Mouse (Mus musculus): ENCODE results near the gene Ddx42. TPM values are rescaled to one million over a fixed set of nuclear protein-coding genes. Genes with fewer than 3 reads are reported as not detected.

Gene Ddx42
- 111 and 117 TPM in 2 replicates for polyA plus RNA-seq (2016; fragmentation: Nextera tagmentation; extraction: Ambion mirVana)

DNA sequence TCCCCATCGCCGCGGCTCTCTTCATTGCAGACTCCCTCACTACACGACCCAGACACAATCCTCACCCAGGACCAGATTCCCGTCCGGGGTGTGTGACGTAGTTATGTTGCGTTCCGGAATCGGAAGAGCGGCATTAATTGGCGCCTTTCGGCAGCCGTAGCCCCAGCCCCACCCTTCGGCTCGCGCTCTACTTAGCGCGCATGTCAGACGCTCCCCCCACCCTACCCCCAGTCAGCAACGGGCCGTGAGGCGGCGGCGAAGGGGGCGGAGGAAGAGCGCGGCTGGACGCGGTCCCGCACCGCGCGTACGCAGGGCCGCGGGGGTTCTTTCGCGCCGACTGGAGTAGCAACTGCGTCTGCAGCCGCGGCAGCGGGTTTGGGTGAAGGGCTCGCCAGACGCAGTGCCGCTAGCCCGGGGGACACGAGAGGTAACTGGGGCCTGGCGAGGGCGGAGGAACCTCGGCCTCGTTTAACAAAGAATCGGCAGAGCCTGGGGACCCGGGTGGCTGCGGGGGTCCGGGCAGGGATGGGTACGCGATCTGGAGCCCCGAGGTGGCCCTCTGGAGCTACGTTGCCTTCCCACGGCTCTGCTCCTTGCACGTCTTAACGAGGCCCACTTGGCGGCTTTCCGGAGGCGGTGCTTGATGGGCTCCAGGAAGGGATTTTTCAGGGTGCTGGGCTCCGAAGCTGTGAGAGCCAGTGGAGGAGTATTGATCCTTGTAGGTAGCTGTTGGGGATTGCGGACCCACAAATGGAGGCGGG, at the start of gene Ddx42:
Gene Ddx42, plus strand, starts transcription at position 197 of the 761 bp plus-strand sequence.
- Histone ChIP-seq H3K36me3 (peaks cover 15% of the 10 kb centered on the region), H3K4me1 (peaks cover 33% of the 10 kb centered on the region), H3K27ac (peak within 1 kb of the TSS; percentile 95), H3K4me2 (replicated peaks) (peak within 1 kb of the TSS; percentile 57), H3K9me3 (replicated peaks) (no peaks in the 10 kb centered on the region), H3K9ac (peak within 1 kb of the TSS; percentile 87), H3K27me3 (no peaks in the 10 kb centered on the region), H3K4me3 (peak within 1 kb of the TSS; percentile 93)
- ATAC-seq (ENCODE audit: low FRiP score) = peak; percentile 95
- WGBS = under 1% methylated on average over 70 of the region's 70 CpGs

DNA sequence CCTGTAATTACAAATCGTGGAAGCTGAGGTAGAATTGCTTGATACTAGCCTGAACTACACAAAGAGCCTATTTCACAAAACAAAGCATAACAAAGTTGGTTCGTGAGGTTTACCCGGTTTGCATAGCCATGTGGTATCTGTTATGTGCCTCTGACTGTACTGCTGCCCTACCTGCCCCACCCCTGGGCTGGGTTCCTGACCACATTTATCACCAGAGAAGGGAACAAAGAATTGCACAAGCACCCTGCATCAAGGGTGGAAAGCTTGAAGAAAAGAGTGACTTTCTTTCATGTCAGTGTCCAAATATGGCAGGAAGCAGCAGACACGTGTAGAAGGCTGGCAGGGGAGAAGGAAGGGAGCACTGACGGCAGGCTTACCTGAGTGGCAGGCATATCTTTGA, 49.3 kb upstream of the Ddx42 start:
- Histone ChIP-seq H3K4me2 (replicated peaks) (no peak overlapping the region), H3K9me3 (replicated peaks) (no peaks in the 10 kb centered on the region), H3K4me3 (no peak overlapping the region), H3K27me3 (no peaks in the 10 kb centered on the region), H3K9ac (no peak overlapping the region), H3K36me3 (peaks cover 68% of the 10 kb centered on the region), H3K4me1 (no peaks in the 10 kb centered on the region), H3K27ac (no peak overlapping the region)
- 84% methylated on average over 5 of the region's 5 CpGs for WGBS
- no peak for ATAC-seq (ENCODE audit: low FRiP score)

DNA sequence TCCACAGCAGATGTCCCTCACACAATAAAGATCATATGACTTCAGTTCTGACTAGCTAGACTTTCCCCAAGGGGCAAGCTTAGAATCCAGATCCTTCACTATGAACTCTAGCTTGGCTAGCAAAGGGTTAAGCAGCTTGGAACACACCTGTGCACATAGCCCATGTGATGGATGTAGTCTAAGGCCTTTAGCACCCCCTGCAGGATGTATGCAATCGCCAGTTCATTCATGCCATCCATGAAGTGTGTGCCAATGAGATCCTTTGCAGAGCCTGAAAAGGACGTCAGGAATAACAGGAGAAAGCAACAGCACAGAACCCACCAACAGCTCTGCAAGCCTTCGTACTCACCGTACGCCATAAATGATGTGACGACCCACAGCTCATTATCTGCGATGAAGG, 45.9 kb upstream of the Ddx42 start:
- 84% methylated on average over 7 of the region's 7 CpGs for WGBS
- ATAC-seq (ENCODE audit: low FRiP score) = no peak
- Histone ChIP-seq H3K9ac (no peak overlapping the region), H3K36me3 (peaks cover 49% of the 10 kb centered on the region), H3K4me3 (no peak overlapping the region), H3K4me2 (replicated peaks) (no peak overlapping the region), H3K27me3 (no peaks in the 10 kb centered on the region), H3K27ac (no peak overlapping the region), H3K9me3 (replicated peaks) (no peaks in the 10 kb centered on the region), H3K4me1 (no peaks in the 10 kb centered on the region)

DNA sequence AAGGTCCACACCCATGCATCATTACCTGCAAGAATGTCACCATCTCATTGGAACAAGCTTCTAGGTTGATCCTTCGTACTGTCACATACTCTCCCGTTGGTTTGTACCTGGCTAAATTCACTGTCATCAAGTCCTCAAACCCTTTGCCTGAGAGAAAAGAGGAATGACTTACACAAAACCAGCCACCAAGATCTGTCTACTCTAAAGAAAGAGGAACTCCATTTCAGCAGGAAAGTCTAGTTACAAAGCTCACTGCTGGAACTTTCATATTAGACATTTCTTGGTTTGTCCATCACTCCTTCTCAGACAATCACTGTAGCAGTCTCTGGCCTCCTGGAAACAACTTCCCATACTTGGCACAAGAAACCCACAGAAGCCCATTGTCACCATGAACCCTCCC, 43.5 kb upstream of the Ddx42 start:
- no peak for ATAC-seq (ENCODE audit: low FRiP score)
- no peaks in the 10 kb centered on the region for H3K9me3 ChIP-seq (replicated peaks)
- no peak overlapping the region for H3K4me3 ChIP-seq
- WGBS = 95% methylated on average over 2 of the region's 2 CpGs
- H3K27ac ChIP-seq = no peak overlapping the region
- H3K36me3 ChIP-seq = peaks cover 29% of the 10 kb centered on the region
- no peak overlapping the region for H3K4me2 ChIP-seq (replicated peaks)
- H3K27me3 ChIP-seq = no peaks in the 10 kb centered on the region
- H3K9ac ChIP-seq = no peak overlapping the region
- H3K4me1 ChIP-seq = no peaks in the 10 kb centered on the region

DNA sequence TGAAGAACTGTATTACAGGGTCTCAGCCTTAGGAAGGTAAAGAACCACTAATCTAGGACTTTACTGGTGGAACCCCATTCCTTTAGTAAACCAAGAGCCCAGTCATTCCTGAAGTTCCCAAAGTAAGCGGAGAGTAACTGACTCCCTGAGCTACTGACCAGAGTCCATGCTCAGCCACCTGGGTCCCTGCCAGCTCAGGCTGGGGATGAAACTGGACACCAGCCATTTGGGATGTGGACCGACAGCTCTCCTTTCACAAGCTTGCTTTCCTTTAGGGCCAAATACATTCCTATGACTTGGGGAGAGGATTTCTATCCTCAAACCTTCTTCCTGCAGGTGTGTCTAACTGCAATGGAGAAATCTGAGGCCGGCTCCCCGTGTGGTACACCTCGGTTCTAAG, 42.4 kb upstream of the Ddx42 start:
- H3K4me3 ChIP-seq = no peak overlapping the region
- WGBS = 81% methylated on average over 5 of the region's 5 CpGs
- no peaks in the 10 kb centered on the region for H3K9me3 ChIP-seq (replicated peaks)
- ATAC-seq (ENCODE audit: low FRiP score) = no peak
- no peak overlapping the region for H3K9ac ChIP-seq
- no peaks in the 10 kb centered on the region for H3K27me3 ChIP-seq
- peaks cover 22% of the 10 kb centered on the region for H3K36me3 ChIP-seq
- no peak overlapping the region for H3K4me2 ChIP-seq (replicated peaks)
- no peak overlapping the region for H3K27ac ChIP-seq
- no peaks in the 10 kb centered on the region for H3K4me1 ChIP-seq

DNA sequence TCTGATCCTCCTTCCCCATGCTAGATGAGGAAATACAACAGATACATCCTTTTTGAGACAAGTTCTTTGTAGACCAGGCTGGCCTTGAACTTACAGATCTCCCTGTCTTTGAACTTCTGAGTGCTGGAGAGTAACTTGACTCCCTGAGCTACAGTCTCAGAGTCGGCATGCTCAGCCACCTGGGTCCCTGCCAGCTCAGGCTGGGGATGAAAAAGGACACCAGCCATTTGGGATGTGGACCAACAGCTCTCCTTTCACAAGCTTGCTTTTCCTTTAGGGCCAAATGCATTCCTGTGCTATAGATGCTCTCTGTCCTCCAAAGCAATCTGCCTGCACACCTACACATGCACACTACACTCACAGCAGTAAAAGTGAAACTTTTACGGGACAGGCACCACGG, 41.6 kb upstream of the Ddx42 start:
- no peak overlapping the region for H3K4me3 ChIP-seq
- no peak overlapping the region for H3K4me2 ChIP-seq (replicated peaks)
- ATAC-seq (ENCODE audit: low FRiP score) = no peak
- H3K36me3 ChIP-seq = peaks cover 18% of the 10 kb centered on the region; the same call in 1 of the 2 replicates
- no peak overlapping the region for H3K27ac ChIP-seq
- H3K9ac ChIP-seq = no peak overlapping the region
- 83% methylated on average over 3 of the region's 3 CpGs for WGBS
- H3K9me3 ChIP-seq (replicated peaks) = no peaks in the 10 kb centered on the region
- H3K27me3 ChIP-seq = no peaks in the 10 kb centered on the region
- H3K4me1 ChIP-seq = no peaks in the 10 kb centered on the region

DNA sequence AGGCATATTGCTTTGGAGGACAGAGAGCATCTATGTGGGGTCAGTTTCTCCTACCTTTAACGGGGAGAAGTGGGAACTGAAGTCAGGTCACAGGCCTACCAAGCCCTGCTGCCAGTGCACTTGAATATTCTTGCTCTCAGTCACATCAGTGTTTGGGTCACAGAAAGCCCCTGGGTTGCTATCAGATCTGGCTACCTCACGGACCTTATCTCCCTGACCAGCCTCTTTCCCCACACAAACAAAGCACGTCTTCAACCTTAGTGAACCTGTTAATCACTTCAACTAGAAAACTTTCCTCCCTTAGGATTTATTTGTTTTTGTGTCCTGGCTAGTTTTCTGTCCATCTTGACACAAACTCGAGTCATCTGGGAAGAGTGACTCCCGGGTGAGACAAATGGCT, 40.4 kb upstream of the Ddx42 start:
- H3K4me1 ChIP-seq = no peaks in the 10 kb centered on the region
- no peaks in the 10 kb centered on the region for H3K27me3 ChIP-seq
- H3K9ac ChIP-seq = no peak overlapping the region
- peaks cover 12% of the 10 kb centered on the region; the same call in 1 of the 2 replicates for H3K36me3 ChIP-seq
- no peaks in the 10 kb centered on the region for H3K9me3 ChIP-seq (replicated peaks)
- ATAC-seq (ENCODE audit: low FRiP score) = no peak
- no peak overlapping the region for H3K4me3 ChIP-seq
- H3K27ac ChIP-seq = no peak overlapping the region
- WGBS = 88% methylated on average over 5 of the region's 5 CpGs
- no peak overlapping the region for H3K4me2 ChIP-seq (replicated peaks)

DNA sequence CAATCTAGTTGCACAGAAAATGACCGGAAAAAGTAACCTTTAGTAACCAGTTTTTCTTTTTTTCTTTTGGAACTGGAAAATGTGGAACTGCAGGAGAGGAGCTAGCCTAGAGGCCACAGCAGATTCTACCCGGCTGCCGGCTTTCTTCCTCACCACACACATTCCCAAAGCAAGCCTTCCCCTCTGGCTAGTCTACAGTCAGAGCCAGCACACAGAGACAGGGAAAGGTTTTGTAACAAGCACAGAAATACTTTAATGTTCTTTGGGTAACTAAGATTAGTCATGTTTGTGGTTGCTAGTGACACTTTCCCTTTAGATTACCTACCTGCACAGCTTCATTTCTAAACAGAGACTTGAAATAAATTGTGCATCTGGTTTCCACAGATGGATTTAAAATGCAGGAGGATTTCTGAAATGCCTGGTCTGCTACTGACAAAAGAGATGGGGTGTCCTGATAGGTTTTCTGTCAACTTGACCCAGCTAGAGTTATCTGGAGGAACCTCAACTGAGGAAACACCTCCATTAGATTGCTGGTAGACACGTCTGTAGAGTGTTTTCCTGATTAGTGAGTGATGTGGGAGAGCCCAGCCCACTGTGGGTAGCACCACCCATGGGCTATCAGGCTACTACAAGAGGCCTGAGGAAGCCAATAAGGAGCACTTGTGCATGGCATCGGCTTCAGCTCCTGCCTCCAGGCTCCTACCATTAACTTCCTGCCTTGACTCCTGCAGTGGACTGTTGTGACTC, 38.5 kb upstream of the Ddx42 start:
- no peaks in the 10 kb centered on the region for H3K9me3 ChIP-seq (replicated peaks)
- H3K9ac ChIP-seq = no peak overlapping the region
- WGBS = 85% methylated on average over 5 of the region's 5 CpGs
- no peaks in the 10 kb centered on the region for H3K4me1 ChIP-seq
- H3K36me3 ChIP-seq = peaks cover 12% of the 10 kb centered on the region; the same call in 1 of the 2 replicates
- H3K27me3 ChIP-seq = no peaks in the 10 kb centered on the region
- H3K4me2 ChIP-seq (replicated peaks) = no peak overlapping the region
- no peak for ATAC-seq (ENCODE audit: low FRiP score)
- H3K27ac ChIP-seq = no peak overlapping the region
- H3K4me3 ChIP-seq = no peak overlapping the region

DNA sequence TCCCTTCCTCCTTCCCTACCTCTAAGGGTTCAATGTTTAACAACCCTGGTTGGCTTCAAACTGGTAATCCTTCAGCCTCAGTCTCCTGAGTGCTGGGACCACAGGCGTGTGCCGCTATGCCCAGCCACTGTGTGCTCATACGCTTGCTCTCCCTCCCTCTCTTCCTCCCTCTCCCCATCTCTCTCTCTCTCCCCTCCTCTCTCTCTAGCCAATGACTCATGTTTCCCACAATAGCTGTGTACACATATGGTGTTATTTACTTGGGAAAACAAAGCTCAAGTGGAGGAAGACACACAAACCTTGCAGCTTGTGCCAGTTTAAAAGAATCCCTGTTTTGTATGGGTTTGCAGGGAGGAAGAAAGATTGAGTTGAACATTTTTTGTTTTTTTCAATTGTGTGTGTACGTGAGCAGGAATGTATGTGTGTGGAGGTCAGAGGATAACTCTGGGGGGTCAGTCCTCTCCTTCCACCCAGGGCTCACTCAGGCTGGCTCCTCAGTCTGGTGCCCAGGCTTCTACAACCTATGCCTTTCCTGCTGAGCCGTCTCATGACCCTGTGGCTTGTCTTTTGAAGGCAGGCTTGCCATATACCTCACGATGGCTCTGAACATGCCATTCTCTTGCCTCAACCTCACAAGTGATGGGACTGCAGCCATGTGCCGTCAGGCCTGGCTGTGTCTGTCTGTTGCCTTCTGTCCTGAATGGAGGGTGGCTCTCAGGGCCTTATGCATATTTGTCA, 36.8 kb upstream of the Ddx42 start:
- Histone ChIP-seq H3K9me3 (replicated peaks) (no peaks in the 10 kb centered on the region), H3K4me1 (no peaks in the 10 kb centered on the region), H3K9ac (no peak overlapping the region), H3K27ac (no peak overlapping the region), H3K27me3 (no peaks in the 10 kb centered on the region), H3K36me3 (peaks cover 22% of the 10 kb centered on the region; the same call in 1 of the 2 replicates), H3K4me2 (replicated peaks) (no peak overlapping the region), H3K4me3 (no peak overlapping the region)
- 75% methylated on average over 7 of the region's 7 CpGs for WGBS
- no peak for ATAC-seq (ENCODE audit: low FRiP score)

DNA sequence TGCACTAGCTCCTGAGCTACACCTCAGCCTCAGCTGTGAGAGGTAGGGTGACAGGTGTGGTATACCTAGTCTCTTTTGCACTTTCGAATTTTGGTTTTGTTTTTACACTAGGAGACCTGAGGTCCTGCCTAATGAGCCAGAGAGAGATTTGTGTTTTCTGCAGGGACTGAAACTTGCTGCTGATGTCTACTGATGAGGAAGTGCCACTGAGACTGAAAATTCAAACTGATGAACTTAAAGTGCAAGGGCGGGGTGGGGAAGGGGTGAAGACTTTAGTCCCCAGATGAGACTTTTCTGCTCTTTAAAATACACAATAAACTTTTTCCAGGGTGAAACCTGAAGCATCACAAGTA, 36.3 kb upstream of the Ddx42 start:
- no peaks in the 10 kb centered on the region for H3K27me3 ChIP-seq
- ATAC-seq (ENCODE audit: low FRiP score) = no peak
- no peaks in the 10 kb centered on the region for H3K4me1 ChIP-seq
- peaks cover 22% of the 10 kb centered on the region; the same call in 1 of the 2 replicates for H3K36me3 ChIP-seq
- no peak overlapping the region for H3K4me2 ChIP-seq (replicated peaks)
- no peak overlapping the region for H3K4me3 ChIP-seq
- no peak overlapping the region for H3K9ac ChIP-seq
- H3K9me3 ChIP-seq (replicated peaks) = no peaks in the 10 kb centered on the region
- H3K27ac ChIP-seq = no peak overlapping the region
- WGBS = 88% methylated on average over 2 of the region's 2 CpGs

DNA sequence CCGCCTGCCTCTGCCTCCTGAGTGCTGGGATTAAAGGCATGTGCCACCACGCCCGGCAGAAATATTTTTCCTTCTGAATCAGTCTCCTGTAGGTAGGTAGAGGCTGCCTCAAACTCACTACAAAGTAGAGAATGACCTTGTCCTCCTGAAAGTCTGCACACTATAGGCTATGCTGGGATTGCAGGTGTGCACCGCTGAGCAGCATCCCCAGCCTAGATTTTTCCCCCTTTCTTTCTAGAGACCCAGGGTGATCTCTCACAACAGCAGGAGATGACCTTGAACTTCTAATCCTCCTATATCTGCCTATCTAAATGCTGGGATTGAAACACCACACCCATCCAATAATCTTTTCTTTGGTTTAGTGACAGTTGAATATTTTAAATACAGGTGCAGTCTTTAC, 29.4 kb upstream of the Ddx42 start:
- Histone ChIP-seq H3K36me3 (peaks cover 15% of the 10 kb centered on the region; the same call in 1 of the 2 replicates), H3K4me2 (replicated peaks) (no peak overlapping the region), H3K4me1 (peaks cover 2% of the 10 kb centered on the region; the same call in 1 of the 2 replicates), H3K27me3 (no peaks in the 10 kb centered on the region), H3K9ac (no peak overlapping the region), H3K4me3 (no peak overlapping the region), H3K9me3 (replicated peaks) (no peaks in the 10 kb centered on the region), H3K27ac (no peak overlapping the region)
- ATAC-seq (ENCODE audit: low FRiP score) = no peak
- WGBS = 91% methylated on average over 4 of the region's 4 CpGs

DNA sequence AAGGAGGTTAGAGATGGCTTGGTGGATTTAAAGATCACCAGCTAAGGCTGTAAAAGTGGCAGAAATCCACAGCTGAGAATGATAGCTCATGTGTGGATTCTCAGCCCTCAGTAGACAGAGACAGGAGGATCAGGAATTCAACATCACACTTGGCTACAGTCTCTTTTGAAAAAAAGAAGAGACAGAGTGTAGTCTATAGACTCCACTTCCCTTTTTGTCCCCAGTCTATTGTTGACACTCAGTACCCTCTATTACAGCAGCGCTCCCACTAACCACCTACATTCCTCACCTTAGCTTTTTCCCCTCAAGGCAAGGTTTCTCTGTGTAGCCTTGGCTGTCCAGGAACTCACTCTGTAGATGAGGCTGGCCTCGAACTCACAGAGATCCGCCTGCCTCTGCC, 25.0 kb upstream of the Ddx42 start:
- Histone ChIP-seq H3K9ac (no peak overlapping the region), H3K36me3 (peaks cover 6% of the 10 kb centered on the region), H3K27me3 (no peaks in the 10 kb centered on the region), H3K9me3 (replicated peaks) (no peaks in the 10 kb centered on the region), H3K4me3 (no peak overlapping the region), H3K4me1 (peaks cover 8% of the 10 kb centered on the region; the same call in 1 of the 2 replicates), H3K27ac (no peak overlapping the region), H3K4me2 (replicated peaks) (no peak overlapping the region)
- 94% methylated on average over 3 of the region's 3 CpGs for WGBS
- ATAC-seq (ENCODE audit: low FRiP score) = no peak
